Mouse (Mus musculus) olfactory bulb, adult 2 months (tissue): ENCODE data around the gene Mecom.

Experiments used
- CTCF ChIP-seq: fragments of 200-500 bp; IDR thresholded peaks from 2 replicates; pipeline ENCODE4 v1.5.1; 2012; ENCODE audit warnings: low read depth, mild to moderate bottlenecking, low read length, moderate library complexity; ENCODE audit not compliant: insufficient read depth
- POLR2A ChIP-seq: fragments of 200-500 bp; IDR thresholded peaks from 2 replicates; pipeline ENCODE4 v1.6.1; 2012; ENCODE audit warnings: mild to moderate bottlenecking, low read depth, low read length, moderate library complexity; ENCODE audit not compliant: insufficient read depth

- TF ChIP-seq POLR2A (no peak), CTCF (no peak)
These were observed 550.7 kb downstream of the Mecom start for GRCm38 (mm10) chr3:29997068-29997467.
